Comparison of ENCODE assay signal across 9 mouse cellular contexts in the genomic region with DNA sequence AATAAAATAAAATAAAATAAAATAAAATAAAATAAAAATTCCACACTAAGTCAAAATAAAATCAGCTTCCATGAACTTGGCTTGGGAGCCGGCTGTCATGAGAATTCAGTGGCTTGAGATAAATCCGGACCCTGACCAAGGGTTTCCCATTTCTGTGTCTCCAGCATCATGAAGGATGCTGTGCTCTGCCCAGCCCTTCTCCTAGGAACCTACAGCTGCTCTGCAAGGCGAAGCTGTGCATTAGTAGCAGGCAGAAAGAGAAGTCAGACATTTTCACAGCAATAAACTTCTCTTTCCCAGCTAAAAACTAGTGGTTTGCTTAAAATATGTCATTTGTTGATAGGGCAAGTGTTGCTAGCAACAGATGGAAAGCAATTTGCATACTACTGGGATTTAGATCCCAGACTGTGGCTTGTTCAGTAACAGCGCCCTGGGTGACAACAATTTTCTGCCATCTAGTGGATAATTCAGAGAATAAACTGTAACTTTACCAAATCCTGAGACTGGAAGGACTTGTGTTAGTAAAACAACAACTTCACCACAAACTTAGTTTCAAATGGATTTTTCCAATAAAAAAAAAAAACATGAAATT.
A peak's percentile ranks its signal among the peaks of the same experiment; 100 is the strongest.
DNase-seq lines count a peak whose midpoint lies in the region; ATAC-seq and TF ChIP-seq lines count a peak whose summit lies in the region.
"Had no signal": no experiment of that assay in that cellular context is flagged by ENCODE, and none has a peak within 500 bp of the region (broad histone marks: within the 10 kb centered on the region; RNA-seq: fewer than 3 reads in every experiment).

No protein-coding gene starts in this region.

- H3K27ac ChIP-seq in kidney, embryonic 15.5 days = no peak overlapping the region
- no peak overlapping the region for H3K27ac ChIP-seq in ES-E14 (ENCODE audit: insufficient read depth, low read depth, low read length, poor library complexity, severe bottlenecking)

- no peaks in the 10 kb centered on the region for H3K4me1 ChIP-seq in kidney, embryonic 15.5 days
- H3K4me1 ChIP-seq in ES-E14 (ENCODE audit: control insufficient read depth in 2 of 2, insufficient read depth in 2 of 2, low read length in 2 of 2, poor library complexity in 1 of 2) = no peaks in the 10 kb centered on the region
- H3K4me1 ChIP-seq: megakaryocyte, embryonic 14.5 days had no signal

- WGBS in kidney, embryonic 15.5 days = 67% methylated on average over 4 of the region's 4 CpGs

- peak; percentile 20 for DNase-seq in kidney, adult 9 months
- peak; percentile 16 for DNase-seq in ES-E14 (ENCODE audit: low read depth, low spot score)
- DNase-seq in embryo, embryonic 10.5 days (ENCODE audit: low spot score) = peak; percentile 38
- DNase-seq in left cerebral cortex, adult 18-20 months (ENCODE audit: low spot score in 2 of 2) = peak; percentile 3 to 11
- no peak for DNase-seq in thymus, postnatal 4 days
- no peak for DNase-seq in gastrocnemius, postnatal 14 days
- DNase-seq in ovary, postnatal 10 days (ENCODE audit: low spot score) = no peak

- ATAC-seq in kidney, embryonic 15.5 days (replicated peaks; ENCODE audit: low FRiP score) = no peak

- intact Hi-C loops in gastrocnemius, postnatal 14 days (cut with DNase I; ENCODE audit: low total_unique reads) = no loop called here

- H3K9ac ChIP-seq in kidney, embryonic 15.5 days = no peak overlapping the region
- H3K9ac ChIP-seq in ES-E14 (ENCODE audit: insufficient read depth, low read depth, low read length, poor library complexity, severe bottlenecking) = no peak overlapping the region

- no peaks in the 10 kb centered on the region for H3K27me3 ChIP-seq in kidney, embryonic 15.5 days
- H3K27me3 ChIP-seq: megakaryocyte, embryonic 14.5 days had no signal

- H3K36me3 ChIP-seq in kidney, embryonic 15.5 days = no peaks in the 10 kb centered on the region
- H3K36me3 ChIP-seq in ES-E14 (ENCODE audit: control insufficient read depth, insufficient read depth, low read length, poor library complexity, severe bottlenecking) = no peaks in the 10 kb centered on the region

- no peaks in the 10 kb centered on the region for H3K9me3 ChIP-seq in kidney, embryonic 15.5 days (replicated peaks)
- H3K9me3 ChIP-seq in ES-E14 (ENCODE audit: control insufficient read depth, insufficient read depth, low read depth, low read length) = no peaks in the 10 kb centered on the region

- H3K4me2 ChIP-seq in kidney, embryonic 15.5 days = no peak overlapping the region

- in situ Hi-C loops in ES-E14 (cut with MboI; ENCODE audit: low sequenced_read_pairs in 2 of 2, unreplicated experiment in 2 of 2) = loop anchor here in 1 of 2 experiments (25.0 kb wide), 1 partner anchor 467 kb away; no protein-coding TSS in a partner anchor

- no peak overlapping the region for H3K4me3 ChIP-seq in kidney, embryonic 15.5 days (replicated peaks)
- no peak overlapping the region for H3K4me3 ChIP-seq in ES-E14 (ENCODE audit: insufficient read depth in 1 of 2, low read depth in 1 of 2, low read length in 2 of 2, poor library complexity in 1 of 2, severe bottlenecking in 1 of 2)
- H3K4me3 ChIP-seq: megakaryocyte, embryonic 14.5 days had no signal

TF ChIP-seq in ES-E14, 5 proteins besides CTCF, POLR2A, EP300 and RAD21:
- no peak for TF ChIP-seq HCFC1 (IDR thresholded peaks at IDR 0.05; ENCODE audit: borderline replicate concordance, insufficient read depth, low read length)
- TF ChIP-seq ZC3H11A (IDR thresholded peaks at IDR 0.05; ENCODE audit: borderline replicate concordance, low read depth, low read length) = no peak
- TF ChIP-seq MAFK (IDR thresholded peaks at IDR 0.05; ENCODE audit: insufficient read depth, low read depth, low read length) = no peak
- no peak for TF ChIP-seq CHD2 (IDR thresholded peaks at IDR 0.05; ENCODE audit: low read depth, low read length)
- TF ChIP-seq ZNF384 (IDR thresholded peaks at IDR 0.05; ENCODE audit: low read depth, low read length) = no peak

Comparison
In these comparisons a context has a peak if more than half of its experiments do, and no peak if none do; other contexts are left out.
1. DNase-seq: peak in kidney, adult 9 months (single experiment), ES-E14 (single experiment), embryo, embryonic 10.5 days (single experiment) and left cerebral cortex, adult 18-20 months (2 of 2); none in thymus, postnatal 4 days (single experiment), gastrocnemius, postnatal 14 days (single experiment) and ovary, postnatal 10 days (single experiment).